Mouse (Mus musculus): ENCODE measurements around the gene Gm44511. TPM values are rescaled to one million over a fixed set of nuclear protein-coding genes. Genes with fewer than 3 reads are reported as not detected.
A peak's percentile ranks its signal among the peaks of the same experiment; 100 is the strongest.
"Not testable (repeated sequence)": the region's sequence is repeated elsewhere in the genome, so short reads cannot be mapped to it uniquely, and the experiment has no call there.

Gm44511 gene
- polyA plus RNA-seq, 1 experiment = not detected

DNA sequence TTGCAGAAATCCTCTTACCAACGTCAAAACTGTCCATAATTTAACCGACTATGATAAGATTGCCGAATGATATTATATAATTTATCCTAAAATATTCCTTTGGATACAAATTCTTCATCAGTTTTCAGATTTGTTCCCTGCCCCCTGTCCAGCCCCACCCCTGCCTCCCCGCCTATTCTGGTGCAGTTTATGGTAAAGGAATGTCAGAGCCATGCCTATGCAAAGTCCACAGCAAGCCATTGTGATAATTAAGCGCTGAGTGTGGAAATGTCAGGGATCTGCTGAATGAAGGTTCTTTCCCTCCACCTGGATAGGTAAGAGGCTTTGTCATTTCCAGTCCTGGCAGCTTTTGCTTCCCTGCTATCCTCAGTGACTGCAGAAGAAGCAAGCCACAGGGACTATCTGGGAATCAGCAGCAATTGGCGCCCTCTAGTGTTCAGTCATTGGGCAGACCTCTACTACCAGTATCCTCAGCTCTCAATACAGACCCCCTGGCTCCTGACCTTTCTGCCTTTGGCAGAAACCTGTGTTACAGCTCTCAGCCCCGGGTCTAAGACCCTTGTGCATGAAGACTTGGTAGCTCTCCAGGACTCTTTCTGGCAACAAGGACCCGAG lies 72.4 kb downstream of the Gm44511 start:
- H3K9me3 ChIP-seq (replicated peaks; ENCODE audit: control insufficient read depth, insufficient read depth, low read length, poor library complexity, severe bottlenecking); H3K27me3 ChIP-seq (ENCODE audit: control insufficient read depth, insufficient read depth, low read length, poor library complexity, severe bottlenecking); H3K4me1 ChIP-seq (ENCODE audit: control insufficient read depth, insufficient read depth, low read length); H3K9ac ChIP-seq (ENCODE audit: low read depth, poor library complexity, severe bottlenecking); H3K27ac ChIP-seq (ENCODE audit: insufficient read depth, low read length); H3K4me3 ChIP-seq (ENCODE audit: low read depth, low read length); H3K36me3 ChIP-seq (ENCODE audit: control insufficient read depth, insufficient read depth, low read length, poor library complexity, severe bottlenecking): not testable (repeated sequence)
- TF ChIP-seq CTCF (IDR thresholded peaks at IDR 0.05; ENCODE audit: low read depth, low read length) = peak; percentile 58

DNA sequence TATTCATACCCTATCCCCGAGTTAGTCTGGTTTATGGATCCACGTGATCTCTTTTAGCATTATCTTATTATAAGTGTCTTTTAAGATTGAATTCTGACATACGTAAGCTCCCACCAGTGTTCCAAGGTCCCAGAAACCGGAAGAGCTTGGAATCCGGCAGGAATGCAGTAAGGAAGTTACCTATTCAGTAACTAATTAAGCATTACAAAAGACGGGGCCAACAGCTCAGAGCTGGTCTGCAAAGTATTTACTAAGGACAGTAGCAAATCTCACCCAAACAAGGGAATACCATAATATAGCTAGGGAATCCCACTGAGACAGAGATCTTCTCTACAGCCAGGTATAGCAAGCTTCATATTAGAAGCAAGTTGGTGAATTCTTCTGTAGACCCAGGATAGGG lies 79.1 kb downstream of the Gm44511 start:
- 0 out of 2 replicates have a peak overlapping the region, but pooled peaks have one; percentile 5 for H3K27ac ChIP-seq (ENCODE audit: insufficient read depth, low read length)
- H3K9me3 ChIP-seq (replicated peaks; ENCODE audit: control insufficient read depth, insufficient read depth, low read length, poor library complexity, severe bottlenecking); H3K36me3 ChIP-seq (ENCODE audit: control insufficient read depth, insufficient read depth, low read length, poor library complexity, severe bottlenecking); H3K27me3 ChIP-seq (ENCODE audit: control insufficient read depth, insufficient read depth, low read length, poor library complexity, severe bottlenecking); H3K4me3 ChIP-seq (ENCODE audit: low read depth, low read length); H3K4me1 ChIP-seq (ENCODE audit: control insufficient read depth, insufficient read depth, low read length); H3K9ac ChIP-seq (ENCODE audit: low read depth, poor library complexity, severe bottlenecking): not testable (repeated sequence)

DNA sequence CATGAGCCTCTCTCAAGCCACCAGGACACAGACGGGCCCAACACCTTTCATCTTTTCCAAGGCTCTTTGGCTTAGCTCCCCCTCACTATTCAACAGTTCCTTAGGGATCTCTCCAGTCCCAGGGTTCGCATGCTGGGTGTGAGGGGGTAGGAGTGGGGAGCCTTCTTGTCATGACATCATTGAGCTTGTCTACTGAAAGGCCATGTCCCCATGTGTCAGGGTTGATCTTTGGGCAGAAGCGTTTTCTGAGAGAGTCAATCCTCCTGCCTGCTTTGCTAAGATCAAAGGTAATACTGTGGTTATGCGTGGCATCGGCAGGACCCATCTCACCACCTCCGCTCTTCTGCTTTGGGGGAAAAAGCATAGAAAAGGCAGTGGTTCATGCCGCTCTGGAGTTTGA lies 88.7 kb downstream of the Gm44511 start:
- H3K27me3 ChIP-seq (ENCODE audit: control insufficient read depth, insufficient read depth, low read length, poor library complexity, severe bottlenecking) = no peaks in the 10 kb centered on the region
- H3K36me3 ChIP-seq (ENCODE audit: control insufficient read depth, insufficient read depth, low read length, poor library complexity, severe bottlenecking) = no peaks in the 10 kb centered on the region
- H3K27ac ChIP-seq (ENCODE audit: insufficient read depth, low read length) = no peak overlapping the region
- H3K4me3 ChIP-seq (ENCODE audit: low read depth, low read length) = no peak overlapping the region
- H3K9ac ChIP-seq (ENCODE audit: low read depth, poor library complexity, severe bottlenecking) = no peak overlapping the region
- no peak for TF ChIP-seq EP300 (IDR thresholded peaks at IDR 0.05; ENCODE audit: insufficient read depth, low read depth, low read length)
- TF ChIP-seq POLR2A (IDR thresholded peaks at IDR 0.05; ENCODE audit: insufficient read depth, low read length) = no peak
- no peak for TF ChIP-seq CTCF (IDR thresholded peaks at IDR 0.05; ENCODE audit: low read depth, low read length)
- peaks cover 4% of the 10 kb centered on the region for H3K9me3 ChIP-seq (replicated peaks; ENCODE audit: control insufficient read depth, insufficient read depth, low read length, poor library complexity, severe bottlenecking)
- H3K4me1 ChIP-seq (ENCODE audit: control insufficient read depth, insufficient read depth, low read length) = peaks cover 5% of the 10 kb centered on the region

DNA sequence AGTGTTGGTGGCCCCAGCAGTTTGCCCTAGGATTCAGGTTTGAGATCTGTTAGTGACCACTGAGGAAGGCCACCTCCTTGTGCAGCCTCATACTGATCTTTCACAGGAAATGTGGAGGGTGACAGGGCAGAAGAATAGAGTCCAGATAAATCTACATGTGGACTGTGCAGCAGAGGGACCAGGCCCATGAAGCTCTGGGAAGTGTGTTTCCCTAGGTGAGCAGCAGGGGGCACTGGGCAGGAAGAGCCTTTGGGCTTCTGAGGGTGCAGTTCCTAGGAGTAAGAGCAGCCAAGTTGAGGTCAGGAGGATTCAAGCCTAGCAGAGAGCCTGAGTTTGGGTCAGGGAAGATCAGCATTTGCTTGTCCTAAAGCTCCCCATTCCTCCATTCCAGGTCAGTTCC lies 90.0 kb downstream of the Gm44511 start:
- Histone ChIP-seq H3K4me3 (ENCODE audit: low read depth, low read length) (no peak overlapping the region), H3K9me3 (replicated peaks; ENCODE audit: control insufficient read depth, insufficient read depth, low read length, poor library complexity, severe bottlenecking) (peaks cover 10% of the 10 kb centered on the region), H3K27ac (ENCODE audit: insufficient read depth, low read length) (no peak overlapping the region), H3K9ac (ENCODE audit: low read depth, poor library complexity, severe bottlenecking) (no peak overlapping the region), H3K27me3 (ENCODE audit: control insufficient read depth, insufficient read depth, low read length, poor library complexity, severe bottlenecking) (no peaks in the 10 kb centered on the region), H3K4me1 (ENCODE audit: control insufficient read depth, insufficient read depth, low read length) (peaks cover 5% of the 10 kb centered on the region), H3K36me3 (ENCODE audit: control insufficient read depth, insufficient read depth, low read length, poor library complexity, severe bottlenecking) (no peaks in the 10 kb centered on the region)
- TF ChIP-seq CTCF (IDR thresholded peaks at IDR 0.05; ENCODE audit: low read depth, low read length) = peak; percentile 56
- no peak for TF ChIP-seq EP300 (IDR thresholded peaks at IDR 0.05; ENCODE audit: insufficient read depth, low read depth, low read length)

DNA sequence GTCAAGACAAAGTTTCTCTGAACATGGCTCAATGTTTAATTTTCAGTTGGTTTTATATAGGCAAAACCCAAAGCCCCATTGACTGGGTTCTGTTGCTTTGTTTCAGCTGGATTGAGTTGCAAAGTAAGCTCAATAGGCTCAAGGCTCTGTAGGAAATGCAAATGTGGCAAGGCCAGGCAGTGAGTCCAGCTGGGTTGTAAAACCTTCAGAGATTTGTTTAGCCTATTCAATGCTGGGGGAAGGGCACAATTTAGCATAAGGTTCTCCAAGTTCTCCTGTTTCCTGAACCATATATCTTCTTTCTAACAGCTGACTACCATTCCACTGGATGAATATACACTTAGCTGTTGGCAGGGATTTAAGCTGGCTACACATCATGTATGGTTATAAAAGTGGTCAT lies 91.2 kb downstream of the Gm44511 start:
- no peaks in the 10 kb centered on the region; the same call in 1 of the 2 replicates for H3K27me3 ChIP-seq (ENCODE audit: control insufficient read depth, insufficient read depth, low read length, poor library complexity, severe bottlenecking)
- H3K9me3 ChIP-seq (replicated peaks; ENCODE audit: control insufficient read depth, insufficient read depth, low read length, poor library complexity, severe bottlenecking) = peaks cover 10% of the 10 kb centered on the region
- H3K27ac ChIP-seq (ENCODE audit: insufficient read depth, low read length) = peak overlapping the region; percentile 86
- H3K4me1 ChIP-seq (ENCODE audit: control insufficient read depth, insufficient read depth, low read length) = peaks cover 5% of the 10 kb centered on the region
- no peak overlapping the region for H3K9ac ChIP-seq (ENCODE audit: low read depth, poor library complexity, severe bottlenecking)
- TF ChIP-seq EP300 (IDR thresholded peaks at IDR 0.05; ENCODE audit: insufficient read depth, low read depth, low read length) (peak; percentile 65; the same call in 1 of the 2 replicates), CTCF (IDR thresholded peaks at IDR 0.05; ENCODE audit: low read depth, low read length) (no peak), POLR2A (IDR thresholded peaks at IDR 0.05; ENCODE audit: insufficient read depth, low read length) (no peak)
- H3K4me3 ChIP-seq (ENCODE audit: low read depth, low read length) = no peak overlapping the region
- H3K36me3 ChIP-seq (ENCODE audit: control insufficient read depth, insufficient read depth, low read length, poor library complexity, severe bottlenecking) = no peaks in the 10 kb centered on the region

DNA sequence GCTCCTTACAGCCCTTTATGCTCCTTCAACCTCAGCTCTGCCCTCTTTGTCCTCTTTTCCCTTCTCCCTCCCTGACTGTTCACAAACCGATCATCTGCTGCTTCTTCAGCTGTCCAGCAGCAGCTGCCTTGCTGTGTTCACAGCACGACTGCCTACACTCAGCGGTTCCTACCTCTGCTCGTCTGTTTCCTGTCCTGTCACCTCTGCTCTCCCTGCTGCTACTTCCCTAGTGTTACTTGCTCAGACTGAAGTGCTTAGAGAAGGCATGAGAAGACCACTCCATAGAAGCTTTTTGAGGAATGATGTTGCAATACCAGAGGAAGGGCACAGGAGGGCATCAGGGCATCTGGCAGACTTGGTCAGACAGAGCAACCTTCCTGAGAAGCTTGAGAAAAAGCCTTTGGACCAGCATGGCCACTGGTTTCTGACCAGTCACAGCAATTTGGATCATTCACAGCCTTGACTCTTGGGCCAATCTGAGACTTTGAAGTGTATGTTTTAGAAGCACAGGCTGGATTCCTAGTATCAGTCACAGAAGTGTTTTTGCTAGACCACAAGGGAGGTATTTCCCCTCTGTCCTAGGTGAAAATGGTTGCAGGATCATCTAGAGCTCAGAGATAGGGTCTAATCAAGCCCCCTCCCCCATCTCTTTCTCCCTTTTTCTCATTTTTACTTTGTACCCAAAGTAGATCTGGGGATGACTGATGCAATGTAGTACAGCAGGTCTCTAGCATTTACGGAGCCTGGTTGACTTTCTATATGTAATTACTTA lies 92.0 kb downstream of the Gm44511 start:
- Histone ChIP-seq H3K9ac (ENCODE audit: low read depth, poor library complexity, severe bottlenecking) (no peak overlapping the region), H3K27ac (ENCODE audit: insufficient read depth, low read length) (peak overlapping the region; percentile 86), H3K9me3 (replicated peaks; ENCODE audit: control insufficient read depth, insufficient read depth, low read length, poor library complexity, severe bottlenecking) (peaks cover 10% of the 10 kb centered on the region), H3K4me3 (ENCODE audit: low read depth, low read length) (no peak overlapping the region), H3K36me3 (ENCODE audit: control insufficient read depth, insufficient read depth, low read length, poor library complexity, severe bottlenecking) (no peaks in the 10 kb centered on the region), H3K4me1 (ENCODE audit: control insufficient read depth, insufficient read depth, low read length) (peaks cover 5% of the 10 kb centered on the region), H3K27me3 (ENCODE audit: control insufficient read depth, insufficient read depth, low read length, poor library complexity, severe bottlenecking) (no peaks in the 10 kb centered on the region; the same call in 1 of the 2 replicates)
- TF ChIP-seq POLR2A (IDR thresholded peaks at IDR 0.05; ENCODE audit: insufficient read depth, low read length) = no peak
- no peak for TF ChIP-seq CTCF (IDR thresholded peaks at IDR 0.05; ENCODE audit: low read depth, low read length)
- no peak for TF ChIP-seq EP300 (IDR thresholded peaks at IDR 0.05; ENCODE audit: insufficient read depth, low read depth, low read length)

All from ES-Bruce4 (cell line).